Mouse (Mus musculus) mesoderm, embryonic 11.5 days (tissue): ENCODE measurements at regions not wholly inside any gene's neighbourhood (a gene's known extent, or its start where the extent isn't known, plus 50 kb on each side); places are given as distances from the start of the nearest gene placed in this dataset.
"Not testable (repeated sequence)": the region's sequence is repeated elsewhere in the genome, so short reads cannot be mapped to it uniquely, and the experiment has no call there.

Experiments
- DNase-seq: peaks from one replicate; pipeline ENCODE4 v3.0.0-alpha.2; 2012; ENCODE audit warnings: low read depth, low spot score

- peak; percentile 72 for DNase-seq
These were observed 56.4 kb downstream of the Bod1 start for GRCm38 (mm10) chr11:31615107-31615811.

GRCm38 (mm10) chr11:31614394-31614713 lies 57.3 kb downstream of the Bod1 start:
- no peak for DNase-seq

- DNase-seq = no peak
These were observed 57.8 kb downstream of the Bod1 start for GRCm38 (mm10) chr11:31613688-31614393.

- no peak for DNase-seq
These were observed 63.2 kb downstream of the Bod1 start for GRCm38 (mm10) chr11:31608458-31608857.

GRCm38 (mm10) chr11:31601499-31601898 lies 70.2 kb downstream of the Bod1 start:
- DNase-seq = no peak

- DNase-seq = no peak
These were observed 78.1 kb downstream of the Bod1 start for GRCm38 (mm10) chr11:31593604-31594003.

- DNase-seq = no peak
These were observed 79.6 kb downstream of the Bod1 start for GRCm38 (mm10) chr11:31592061-31592460.

GRCm38 (mm10) chr11:31591037-31591554 lies 80.6 kb downstream of the Bod1 start:
- DNase-seq = no peak

GRCm38 (mm10) chr11:31574941-31575340 lies 96.7 kb downstream of the Bod1 start:
- no peak for DNase-seq

- DNase-seq = no peak
These were observed 106.8 kb downstream of the Bod1 start for GRCm38 (mm10) chr11:31564742-31565510.

- no peak for DNase-seq
These were observed 107.6 kb downstream of the Bod1 start for GRCm38 (mm10) chr11:31563826-31564741.

- DNase-seq = no peak
These were observed 108.7 kb downstream of the Bod1 start for GRCm38 (mm10) chr11:31562954-31563353.

GRCm38 (mm10) chr11:31560775-31561174 lies 110.9 kb downstream of the Bod1 start:
- DNase-seq = no peak

- DNase-seq = no peak
These were observed 116.6 kb downstream of the Bod1 start for GRCm38 (mm10) chr11:31555042-31555441.

GRCm38 (mm10) chr11:31551614-31552271 lies 119.9 kb downstream of the Bod1 start:
- DNase-seq = no peak

GRCm38 (mm10) chr11:31550747-31551613 lies 120.7 kb downstream of the Bod1 start:
- DNase-seq = no peak

- not testable (repeated sequence) for DNase-seq
These were observed 126.2 kb downstream of the Bod1 start for GRCm38 (mm10) chr11:31545514-31545913.

- DNase-seq = no peak
These were observed 129.0 kb downstream of the Bod1 start for GRCm38 (mm10) chr11:31542635-31543219.

GRCm38 (mm10) chr11:31541425-31541824 lies 130.3 kb downstream of the Bod1 start:
- no peak for DNase-seq
